Mouse (Mus musculus): ENCODE measurements around the gene Zfp277. TPM values are rescaled to one million over a fixed set of nuclear protein-coding genes. Genes with fewer than 3 reads are reported as not detected.

Zfp277 gene
- total RNA-seq, 2 experiments from 2014 or later: 9.7 to 10.8 TPM

DNA sequence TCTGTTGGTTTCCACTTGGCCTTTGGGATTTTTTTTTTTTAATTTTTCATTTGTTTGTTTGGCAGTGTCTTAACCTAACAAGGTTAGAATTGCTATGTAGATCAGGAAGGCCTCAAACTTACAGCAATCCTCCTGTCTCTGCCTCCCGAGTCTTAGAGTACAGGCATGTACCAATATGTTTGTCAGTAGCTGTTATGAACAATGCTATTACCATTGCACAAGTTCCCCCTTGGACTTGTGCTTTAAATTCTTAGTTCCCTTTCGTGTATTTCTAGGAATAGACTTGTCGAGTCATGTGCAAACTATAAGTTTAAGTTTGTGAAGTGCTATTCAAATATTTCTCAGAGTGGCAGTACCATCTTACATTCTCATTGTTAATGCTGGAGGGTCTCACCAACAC, 168.1 kb downstream of the Zfp277 start:
- DNase-seq: no peak
- intact Hi-C loops (cut with DNase I; ENCODE audit: low total_unique reads): no loop called here

DNA sequence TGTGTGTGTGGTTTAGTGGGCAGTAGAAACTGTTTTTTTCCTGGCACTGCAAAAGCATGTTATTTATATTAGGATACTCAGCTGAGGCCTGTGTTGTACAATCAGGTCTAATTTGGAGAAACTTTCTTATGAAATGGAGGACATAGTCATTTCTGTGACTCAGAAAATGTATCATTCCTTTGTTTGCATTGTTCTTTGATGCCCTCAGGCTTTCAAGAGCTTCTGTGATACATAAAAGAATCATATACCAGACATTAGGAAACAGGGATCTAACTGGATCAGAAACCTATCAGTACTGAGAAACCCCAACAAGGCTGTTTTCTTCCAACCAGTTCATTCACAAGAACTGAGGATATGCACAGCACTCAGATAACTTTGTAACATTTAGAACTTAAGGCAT, 170.8 kb downstream of the Zfp277 start:
- no peak for DNase-seq
- intact Hi-C loops (cut with DNase I; ENCODE audit: low total_unique reads): no loop called here

GRCm38 (mm10) chr12:40273339-40273738, 172.4 kb downstream of the Zfp277 start:
- DNase-seq: no peak
- intact Hi-C loops (cut with DNase I; ENCODE audit: low total_unique reads): no loop called here

DNA sequence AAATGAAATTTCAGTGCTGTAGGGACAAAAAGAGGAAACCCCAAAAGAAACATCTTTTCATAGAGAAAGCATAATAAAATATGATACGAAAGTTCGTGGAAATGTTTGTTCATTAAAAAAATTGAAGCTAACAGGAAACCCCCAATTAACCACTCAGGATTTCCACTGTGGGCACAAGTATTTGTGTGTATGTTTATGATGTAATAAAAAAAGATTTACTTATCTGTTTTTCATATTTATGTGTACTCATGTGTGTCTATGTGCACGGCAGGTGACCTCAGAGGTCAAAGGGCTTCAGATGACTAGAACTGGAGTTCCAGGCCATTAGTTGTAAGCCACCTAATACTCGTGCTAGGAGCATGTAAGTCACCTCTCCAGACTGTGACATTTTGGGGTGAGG, 173.0 kb downstream of the Zfp277 start:
- intact Hi-C loops (cut with DNase I; ENCODE audit: low total_unique reads): no loop called here
- no peak for DNase-seq

GRCm38 (mm10) chr12:40268313-40268712, 177.4 kb downstream of the Zfp277 start:
- DNase-seq: no peak
- intact Hi-C loops (cut with DNase I; ENCODE audit: low total_unique reads): no loop called here

Other genes starting within 250 kb of the Zfp277 start
- 10 to 100 TPM; 36.3 to 50.2 TPM for gene Lsmem1, start 246.4 kb downstream of the Zfp277 start, total RNA-seq (2021)
- 10 to 100 TPM; 72.9 to 81.2 TPM for gene Ifrd1, start 197.4 kb downstream of the Zfp277 start, total RNA-seq (2021)
- 10 to 100 TPM; 14.8 to 15.9 TPM for gene Dock4, start 50 bp upstream of the Zfp277 start, total RNA-seq (2021)

Data from gastrocnemius, postnatal 14 days (tissue).